Mouse (Mus musculus) erythroid progenitor cell, adult 5-6 weeks (primary cell): ENCODE measurements around the gene Inf2. TPM values are rescaled to one million over a fixed set of nuclear protein-coding genes. Genes with fewer than 3 reads are reported as not detected.

Experiments used
- ATAC-seq: replicated peaks from 2 replicates; pipeline ENCODE4 v1.8.0; 2016; ENCODE audit warnings: moderate number of reproducible peaks, mild to moderate bottlenecking, moderate TSS enrichment, inconsistent platforms; ENCODE audit not compliant: poor library complexity, low FRiP score, severe bottlenecking
- total RNA-seq, 2 experiments: library from RNA; stranded (forward) in 1 of 2; stranded (reverse) in 1 of 2; fragments of 150-400 nt in 1 of 2; fragments of 186-747, 209-891 nt in 1 of 2; gene quantifications; 2 replicates each; pipeline versions ENCODE4 v1.2.3 to v1.2.4; 2015 to 2017; ENCODE audit warnings: low replicate concordance in 2 of 2

The Inf2 gene
- total RNA-seq, 2 experiments from 2014 or later = 1.5 to 2.1 TPM

- ATAC-seq = no peak
Observed at GRCm38 (mm10) chr12:112592985-112593734, 4.6 kb downstream of the Inf2 start.

DNA sequence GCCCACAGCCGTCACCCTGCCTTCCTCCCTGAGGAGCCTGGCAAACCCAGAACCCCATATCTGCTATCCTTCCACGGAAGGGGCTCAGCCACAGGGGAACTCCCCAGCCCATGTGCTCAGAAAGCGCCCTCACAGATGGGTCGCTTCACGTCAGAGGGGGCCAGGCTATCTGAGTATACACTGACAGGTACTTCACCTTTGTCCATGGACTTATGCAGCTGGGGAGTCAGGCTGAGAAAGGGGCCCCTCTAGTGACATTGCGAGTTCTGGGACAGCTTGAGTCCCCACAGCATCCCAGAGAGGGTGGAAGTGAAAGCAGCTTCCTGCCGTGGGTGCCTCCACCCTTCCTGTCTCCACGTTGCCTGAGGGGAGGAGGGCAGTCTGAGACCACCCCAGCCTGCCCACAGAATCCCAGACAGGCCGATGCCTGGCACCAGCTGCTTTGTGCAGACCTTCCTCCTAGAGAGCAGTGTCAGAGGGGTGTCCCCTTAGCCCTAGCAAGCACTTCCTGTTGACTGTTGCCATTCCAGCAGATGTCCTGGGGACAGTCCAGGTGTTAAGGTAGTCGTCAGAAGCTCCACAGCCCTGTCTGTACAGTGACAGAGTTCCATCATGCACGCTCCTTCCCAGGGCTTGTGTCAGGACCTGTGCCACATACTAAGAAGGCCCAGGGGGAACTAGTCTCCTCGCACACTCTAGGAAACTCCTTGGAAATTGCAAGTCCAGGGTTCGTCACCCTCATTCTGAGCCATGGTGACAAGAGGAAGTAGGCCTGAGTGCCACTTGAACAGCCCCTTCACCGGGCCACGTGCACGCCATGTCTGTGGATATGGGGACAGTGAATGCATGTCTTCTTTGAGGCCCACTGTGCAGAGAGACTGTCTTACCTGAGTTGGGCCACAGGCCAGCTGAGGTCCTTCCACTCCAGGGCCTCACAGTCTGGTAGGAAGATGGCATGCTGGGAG is 5.6 kb downstream of the Inf2 start:
- no peak for ATAC-seq

DNA sequence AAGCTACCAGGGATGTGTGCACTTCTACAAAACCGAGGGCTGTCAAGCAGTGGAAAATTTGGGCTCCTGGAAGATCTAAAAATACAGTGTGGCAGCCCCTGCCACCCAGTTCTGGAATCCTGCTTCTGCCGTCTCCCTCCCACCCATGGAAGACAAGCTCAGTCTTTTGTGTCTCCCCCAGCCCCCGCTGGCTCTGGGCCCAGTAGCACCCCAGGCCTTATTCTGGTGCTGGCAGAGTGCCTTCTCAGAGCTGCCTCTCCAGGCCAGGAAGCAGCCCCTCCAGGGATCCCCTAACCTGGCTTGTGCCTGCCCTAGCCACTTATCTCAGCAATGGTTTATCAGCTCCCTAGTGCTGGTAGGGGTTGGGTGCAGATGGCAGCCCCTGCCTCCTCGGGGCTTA is 6.4 kb downstream of the Inf2 start:
- no peak for ATAC-seq

- ATAC-seq = no peak
Observed at GRCm38 (mm10) chr12:112595626-112596025, 7.0 kb downstream of the Inf2 start.

GRCm38 (mm10) chr12:112596454-112596853 is 7.9 kb downstream of the Inf2 start:
- ATAC-seq = no peak

- ATAC-seq = no peak
Observed at GRCm38 (mm10) chr12:112596891-112597500, 8.4 kb downstream of the Inf2 start.

- ATAC-seq = no peak
Observed at GRCm38 (mm10) chr12:112597618-112598017, 9.0 kb downstream of the Inf2 start.

DNA sequence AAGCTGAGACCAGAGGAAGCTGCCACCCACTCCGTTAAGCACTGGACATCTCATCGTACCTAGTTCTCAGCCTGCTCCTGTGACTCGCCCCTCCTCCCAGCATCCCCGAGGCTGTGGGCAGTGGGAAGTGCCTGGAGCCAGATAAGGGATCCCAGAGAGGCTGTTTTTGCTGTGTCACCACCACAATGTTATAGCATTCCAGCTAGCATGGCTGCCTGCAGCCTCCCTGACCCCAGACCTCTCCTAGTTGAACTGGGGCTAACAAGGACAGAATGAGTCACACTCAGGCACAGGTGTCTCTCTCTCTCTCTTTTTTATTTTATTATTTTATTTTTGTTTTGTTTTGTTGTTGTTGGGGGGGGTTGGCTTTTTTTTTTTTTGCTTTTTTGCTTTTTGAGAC is 10.6 kb downstream of the Inf2 start:
- ATAC-seq = no peak

GRCm38 (mm10) chr12:112599942-112600611 is 11.5 kb downstream of the Inf2 start:
- no peak for ATAC-seq

DNA sequence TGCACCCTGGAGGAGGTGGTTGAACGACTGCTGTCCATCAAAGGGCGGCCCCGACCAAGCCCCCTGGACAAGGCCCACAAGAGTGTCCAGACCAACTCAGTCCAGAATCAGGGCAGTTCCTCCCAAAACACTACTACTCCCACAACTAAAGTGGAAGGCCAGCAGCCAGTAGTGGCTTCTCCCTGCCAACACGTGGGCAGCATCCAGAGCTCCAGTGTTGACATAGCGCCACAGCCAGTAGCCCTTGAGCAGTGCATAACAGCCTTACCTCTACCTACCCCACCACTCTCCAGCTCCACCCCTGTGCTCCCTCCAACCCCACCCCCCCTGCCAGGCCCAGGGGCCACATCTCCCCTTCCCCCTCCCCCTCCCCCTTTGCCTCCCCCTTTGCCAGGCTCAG is 15.4 kb downstream of the Inf2 start:
- ATAC-seq = no peak

DNA sequence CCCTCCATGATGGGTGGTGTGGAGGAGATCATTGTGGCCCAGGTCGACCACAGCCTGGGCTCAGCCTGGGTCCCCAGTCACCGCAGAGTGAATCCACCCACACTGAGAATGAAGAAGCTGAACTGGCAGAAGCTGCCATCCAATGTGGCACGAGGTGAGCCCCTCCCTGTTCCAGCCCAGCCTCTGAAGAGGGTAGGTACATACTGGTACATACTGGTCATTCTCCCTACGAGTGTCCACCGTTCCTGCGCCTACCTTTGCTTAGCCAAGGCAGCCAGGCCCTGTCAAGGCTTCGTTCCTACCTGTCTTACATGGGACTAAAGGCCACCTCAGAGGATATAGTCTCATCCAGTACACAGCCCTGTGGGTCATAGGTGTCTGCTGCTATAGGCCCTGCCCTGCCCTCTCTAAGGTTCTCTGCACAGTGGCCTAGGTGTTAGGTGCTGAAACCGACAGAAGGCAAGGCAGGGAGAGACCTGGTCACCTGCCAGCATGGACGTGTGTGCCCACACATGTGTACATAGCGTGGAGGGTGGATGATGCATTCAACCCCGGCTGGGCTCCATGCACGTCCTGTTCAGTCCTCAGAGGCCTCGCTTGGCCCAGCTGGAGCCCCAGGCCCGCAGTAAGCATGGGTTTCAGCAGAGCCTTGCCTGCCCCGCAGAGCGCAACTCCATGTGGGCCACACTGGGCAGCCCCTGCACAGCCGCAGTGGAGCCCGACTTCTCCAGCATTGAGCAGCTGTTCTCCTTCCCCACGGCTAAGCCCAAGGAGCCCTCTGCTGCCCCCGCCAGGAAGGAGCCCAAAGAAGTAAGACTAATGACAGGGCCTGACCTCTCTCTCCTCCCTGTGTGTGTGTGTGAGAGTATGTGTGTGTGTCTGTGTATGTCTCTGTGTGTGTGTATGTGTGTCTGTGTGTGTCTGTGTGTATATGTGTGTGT is 16.4 kb downstream of the Inf2 start:
- ATAC-seq = no peak

DNA sequence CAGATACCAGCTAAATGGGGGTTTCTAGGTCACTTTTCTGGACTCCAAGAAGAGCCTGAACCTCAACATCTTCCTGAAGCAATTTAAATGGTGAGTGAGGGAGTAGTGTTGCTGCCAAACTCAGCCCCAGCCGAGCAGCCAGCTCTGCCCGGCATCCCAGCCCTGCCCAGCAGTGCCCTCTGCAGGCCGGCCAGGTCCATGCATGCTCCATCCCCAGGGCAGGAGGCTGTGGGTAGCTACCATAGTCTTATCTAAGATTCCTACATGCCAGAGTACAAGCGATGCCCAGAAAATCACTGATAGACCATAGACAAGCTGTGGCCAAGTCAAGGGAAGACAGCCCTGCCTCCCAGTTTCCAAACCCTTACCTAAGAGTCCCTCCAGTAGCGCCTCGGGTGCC is 17.2 kb downstream of the Inf2 start:
- ATAC-seq = 0 out of 2 replicates have a peak, but pooled peaks have one; percentile 53

GRCm38 (mm10) chr12:112606998-112607397 is 18.4 kb downstream of the Inf2 start:
- no peak for ATAC-seq

GRCm38 (mm10) chr12:112609031-112609430 is 20.4 kb downstream of the Inf2 start:
- ATAC-seq = no peak

DNA sequence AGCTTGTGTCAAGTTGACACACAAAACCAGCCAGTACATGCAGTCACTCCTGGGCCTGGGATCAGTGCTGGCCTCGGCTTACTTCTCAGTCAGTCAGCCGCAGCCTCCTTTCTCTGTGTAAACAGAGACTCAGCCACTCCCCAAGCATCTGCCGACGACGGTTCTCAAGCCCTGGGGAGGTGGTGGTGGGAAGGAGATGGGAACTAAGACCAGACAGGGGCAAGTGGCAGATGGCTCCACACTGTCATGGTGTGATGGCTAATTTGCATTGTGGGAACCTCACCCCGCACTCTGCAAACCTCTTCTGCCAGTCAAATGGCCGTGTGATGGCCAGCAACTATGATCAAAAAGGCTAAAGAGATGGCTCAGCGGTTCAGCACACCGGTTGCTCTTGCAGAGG is 28.1 kb downstream of the Inf2 start:
- ATAC-seq = no peak

DNA sequence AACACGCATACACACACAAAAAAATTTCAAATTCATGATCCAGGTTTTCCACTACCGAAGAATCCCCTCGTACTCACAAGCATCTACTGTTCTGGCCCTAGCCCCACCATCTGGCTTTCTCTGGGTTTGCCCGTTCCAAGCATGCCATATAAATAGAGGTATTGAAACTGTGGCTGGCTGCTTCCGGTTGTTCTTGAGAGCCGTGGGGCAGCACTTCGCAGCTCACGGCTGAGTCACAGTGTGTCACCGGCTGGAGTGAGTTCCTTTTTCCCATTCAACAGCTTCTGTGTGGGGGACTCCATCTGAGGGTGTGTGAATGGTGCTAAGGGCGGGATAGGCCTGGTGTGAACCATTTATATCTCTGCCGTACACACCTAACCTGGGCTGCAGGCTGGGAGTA is 28.6 kb downstream of the Inf2 start:
- ATAC-seq = no peak

GRCm38 (mm10) chr12:112617898-112618380 is 29.4 kb downstream of the Inf2 start:
- ATAC-seq = no peak

DNA sequence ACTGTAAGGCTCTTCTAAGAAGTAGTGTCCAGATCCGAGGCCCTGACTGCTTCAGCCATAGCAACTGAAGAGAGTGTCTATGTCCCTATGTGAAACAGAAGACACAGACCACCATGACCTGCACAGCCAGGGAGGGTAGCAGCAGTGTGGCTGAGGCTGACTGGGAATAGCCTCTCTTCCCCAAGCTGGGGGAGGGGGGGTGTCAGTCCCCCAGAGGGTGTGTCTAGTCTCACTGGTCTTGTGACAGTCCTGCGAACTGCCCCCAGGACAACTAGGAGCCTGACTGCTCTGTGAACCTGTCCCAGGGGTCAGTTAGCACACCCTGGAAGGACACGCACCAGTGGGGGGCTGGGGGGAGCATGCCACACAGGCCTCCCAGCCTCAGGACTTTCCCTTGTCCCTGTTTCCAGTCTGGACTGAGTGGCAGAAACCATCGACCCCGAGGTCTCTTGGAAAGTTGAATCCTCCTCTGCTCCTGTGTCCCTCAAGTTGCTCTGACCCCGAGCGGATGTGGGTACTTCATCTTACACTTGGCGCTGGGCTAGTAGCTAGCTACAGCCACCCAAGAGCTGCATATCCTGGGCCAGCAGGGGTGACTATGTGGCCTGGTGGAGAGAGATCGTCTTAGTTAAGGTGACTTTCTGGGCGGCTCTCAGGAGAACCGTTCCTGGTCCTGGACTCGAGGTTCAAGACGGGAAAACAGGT is 30.5 kb downstream of the Inf2 start:
- ATAC-seq = no peak
